Mouse (Mus musculus) liver, embryonic 15.5 days (tissue): ENCODE measurements around the gene Gm10401. TPM values are rescaled to one million over a fixed set of nuclear protein-coding genes. Genes with fewer than 3 reads are reported as not detected.

Experiments used
- ATAC-seq: fragments of 200-750 bp; cut with Nextera tagmentation; 2 replicates; pipeline ENCODE4 v1.8.0; 2017; ENCODE audit warnings: moderate number of reproducible peaks, mild to moderate bottlenecking, moderate library complexity; ENCODE audit not compliant: insufficient read depth
- H3K27ac ChIP-seq: fragments of 300-500 bp; sonication (generic); replicated peaks from 2 replicates; pipeline ENCODE4 v1.5.1; 2015; ENCODE audit warnings: mild to moderate bottlenecking, inconsistent platforms
- H3K27me3 ChIP-seq: fragments of 300-500 bp; sonication (generic); 2 replicates; pipeline ENCODE4 v1.6.1; 2015; ENCODE audit warnings: mild to moderate bottlenecking, inconsistent platforms
- H3K36me3 ChIP-seq: fragments of 300-500 bp; sonication (generic); replicated peaks from 2 replicates; pipeline ENCODE4 v1.6.1; 2015; ENCODE audit warnings: moderate library complexity, mild to moderate bottlenecking, inconsistent platforms
- H3K4me1 ChIP-seq: fragments of 300-500 bp; sonication (generic); replicated peaks from 2 replicates; pipeline ENCODE4 v1.6.1; 2015; ENCODE audit warnings: inconsistent platforms
- H3K4me2 ChIP-seq: fragments of 300-500 bp; sonication (generic); 2 replicates; pipeline ENCODE4 v1.6.1; 2015; ENCODE audit warnings: moderate library complexity, mild to moderate bottlenecking, inconsistent platforms
- H3K4me3 ChIP-seq: fragments of 300-500 bp; sonication (generic); replicated peaks from 2 replicates; pipeline ENCODE4 v1.5.1; 2015; ENCODE audit warnings: mild to moderate bottlenecking, inconsistent platforms
- H3K9ac ChIP-seq: fragments of 300-500 bp; sonication (generic); 2 replicates; pipeline ENCODE4 v1.6.1; 2015; ENCODE audit warnings: moderate library complexity, mild to moderate bottlenecking, inconsistent platforms
- H3K9me3 ChIP-seq: fragments of 300-500 bp; sonication (generic); replicated peaks from 2 replicates; pipeline ENCODE4 v1.6.1; 2016; ENCODE audit warnings: inconsistent platforms
- WGBS: fragments of 180-500 bp; shearing (Covaris S2); methylation state at CpG from one replicate; pipeline ENCODE4 v1.1.7; 2015; ENCODE audit warnings: mixed read lengths; ENCODE audit not compliant: insufficient replicate concordance; 5-methylcytosine and 5-hydroxymethylcytosine counted together
- polyA plus RNA-seq: library from polyadenylated mRNA; unstranded; fragments of >200 nt; fragmentation: Nextera tagmentation; extraction: Ambion mirVana; gene quantifications from 2 replicates; pipeline ENCODE4 v1.2.1, GENCODE M21; 2015

Gm10401 gene
- polyA plus RNA-seq: 7.9 and 11.4 TPM in 2 replicates

DNA sequence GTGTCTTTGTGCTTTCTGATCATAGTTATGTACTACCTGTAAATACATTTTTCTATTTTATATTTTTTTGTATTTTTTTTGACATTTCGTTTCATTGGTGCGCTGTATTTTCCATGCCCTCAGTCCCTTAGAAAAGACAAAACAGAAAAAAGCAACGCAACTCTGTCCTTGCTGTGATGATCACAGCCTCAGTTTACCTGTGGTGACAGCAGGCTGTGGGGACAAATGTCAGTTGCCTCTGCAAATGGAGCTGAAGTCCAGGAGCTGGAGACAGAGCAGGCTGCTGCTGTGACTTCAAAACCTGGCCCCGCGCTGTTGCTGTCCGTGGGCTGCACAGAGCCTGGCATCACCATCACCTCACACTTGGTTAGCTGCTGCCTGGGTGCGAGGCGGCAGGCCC lies at the start of gene Gm10401:
Gm10401 (minus strand) TSS at position 101 of the 400 bp plus-strand sequence.
- no peak within 1 kb of the TSS for H3K27ac ChIP-seq
- 94% methylated on average over 8 of the region's 8 CpGs for WGBS
- H3K4me1 ChIP-seq: 0 out of 2 replicates have a peak, but pooled peaks cover 5% of the 10 kb centered on the region
- peaks cover 78% of the 10 kb centered on the region for H3K36me3 ChIP-seq
- no peak for ATAC-seq
- no peak within 1 kb of the TSS for H3K9ac ChIP-seq
- no peak within 1 kb of the TSS for H3K4me3 ChIP-seq
- H3K27me3 ChIP-seq: no peaks in the 10 kb centered on the region
- H3K4me2 ChIP-seq: no peak within 1 kb of the TSS
- no peaks in the 10 kb centered on the region for H3K9me3 ChIP-seq

DNA sequence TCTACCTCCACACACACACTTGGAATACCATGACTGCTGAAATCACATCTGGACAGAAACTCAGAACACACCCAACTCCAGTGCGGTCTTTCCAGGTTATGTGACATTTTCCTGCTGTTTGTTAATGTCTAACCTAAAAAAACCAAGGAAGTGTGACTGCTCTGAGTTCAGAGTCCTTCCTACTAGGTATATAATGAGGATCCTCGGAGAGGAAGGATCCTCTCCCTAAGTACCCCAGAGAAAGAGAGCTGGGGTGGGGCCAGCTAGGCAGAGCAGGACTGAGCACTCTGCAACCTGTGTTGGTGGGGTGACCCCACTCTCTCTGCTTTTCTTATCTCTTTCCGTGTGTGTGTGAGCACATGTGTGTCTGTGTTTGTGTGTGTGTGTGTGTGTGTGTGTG lies 49.3 kb upstream of the Gm10401 start:
- ATAC-seq: no peak
- no peak overlapping the region for H3K4me2 ChIP-seq
- peaks cover 17% of the 10 kb centered on the region for H3K4me1 ChIP-seq
- no peak overlapping the region for H3K27ac ChIP-seq
- H3K27me3 ChIP-seq: no peaks in the 10 kb centered on the region
- no peaks in the 10 kb centered on the region for H3K9me3 ChIP-seq
- no peak overlapping the region for H3K9ac ChIP-seq
- H3K36me3 ChIP-seq: peaks cover 69% of the 10 kb centered on the region
- 71% methylated on average over 3 of the region's 3 CpGs for WGBS
- H3K4me3 ChIP-seq: no peak overlapping the region

DNA sequence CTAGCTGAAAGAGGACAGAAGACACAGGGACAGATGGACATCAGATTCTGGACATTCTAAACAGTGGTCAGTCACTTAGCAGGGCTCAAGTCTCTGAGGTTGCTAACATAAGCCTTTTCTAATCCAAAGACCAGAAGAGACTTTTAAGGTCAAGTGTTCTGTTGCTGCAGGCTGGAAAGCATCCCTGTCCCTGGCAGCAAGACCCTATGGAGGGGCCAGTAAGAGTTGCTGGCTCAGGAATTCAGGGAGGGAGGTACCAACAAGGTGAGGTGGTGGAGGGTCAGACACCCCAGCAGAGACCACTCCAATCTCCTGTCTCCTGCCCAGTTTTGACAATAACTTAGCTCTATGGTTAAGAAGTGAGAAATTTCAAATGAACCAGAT lies 48.6 kb upstream of the Gm10401 start:
- ATAC-seq: no peak
- no peaks in the 10 kb centered on the region for H3K9me3 ChIP-seq
- H3K27ac ChIP-seq: no peak overlapping the region
- no peaks in the 10 kb centered on the region for H3K27me3 ChIP-seq
- H3K4me1 ChIP-seq: peaks cover 13% of the 10 kb centered on the region; the same call in 1 of the 2 replicates
- no peak overlapping the region for H3K4me3 ChIP-seq
- H3K9ac ChIP-seq: no peak overlapping the region
- H3K36me3 ChIP-seq: peaks cover 69% of the 10 kb centered on the region
- H3K4me2 ChIP-seq: no peak overlapping the region

DNA sequence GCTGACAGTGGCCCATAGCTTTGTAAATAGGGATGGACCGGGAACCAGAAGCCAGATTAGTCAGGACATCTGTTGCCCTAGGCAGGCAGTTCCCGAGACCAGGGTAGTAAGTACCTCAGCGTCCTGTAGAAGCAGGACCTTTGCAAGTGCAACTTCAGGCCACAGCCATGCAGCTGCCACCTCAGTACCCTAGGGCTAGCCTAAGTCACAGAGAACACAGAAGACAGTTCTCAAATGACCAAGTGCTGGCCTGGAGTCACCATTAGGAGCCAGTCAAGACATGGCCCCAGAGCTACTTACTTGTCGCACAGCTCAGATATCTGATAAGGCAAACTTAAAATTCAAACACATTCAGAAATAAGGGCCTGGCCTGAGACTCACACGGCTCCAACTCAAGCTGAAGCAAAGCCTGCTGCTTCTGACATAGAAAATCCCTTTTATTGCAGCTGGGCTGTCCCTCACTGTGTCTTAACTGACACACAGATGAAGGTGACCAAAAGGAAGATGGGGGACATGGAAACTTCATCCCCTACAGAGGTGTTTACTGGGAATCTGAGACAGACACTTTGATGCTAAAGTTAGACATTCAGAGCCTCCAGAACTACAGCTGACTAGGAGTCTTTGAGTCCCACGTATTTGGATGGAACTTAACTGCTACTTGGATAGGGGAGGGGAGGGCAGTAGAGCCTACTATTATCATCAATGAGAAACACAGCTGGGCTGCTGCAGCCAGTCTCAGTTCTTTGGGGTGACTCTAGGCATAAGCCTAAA lies 48.1 kb upstream of the Gm10401 start:
- Histone ChIP-seq H3K9ac (no peak overlapping the region), H3K27me3 (no peaks in the 10 kb centered on the region), H3K27ac (no peak overlapping the region), H3K4me3 (no peak overlapping the region), H3K4me2 (no peak overlapping the region), H3K4me1 (peaks cover 9% of the 10 kb centered on the region; the same call in 1 of the 2 replicates), H3K9me3 (no peaks in the 10 kb centered on the region), H3K36me3 (peaks cover 69% of the 10 kb centered on the region)
- ATAC-seq: no peak
- 65% methylated on average over 6 of the region's 6 CpGs for WGBS

DNA sequence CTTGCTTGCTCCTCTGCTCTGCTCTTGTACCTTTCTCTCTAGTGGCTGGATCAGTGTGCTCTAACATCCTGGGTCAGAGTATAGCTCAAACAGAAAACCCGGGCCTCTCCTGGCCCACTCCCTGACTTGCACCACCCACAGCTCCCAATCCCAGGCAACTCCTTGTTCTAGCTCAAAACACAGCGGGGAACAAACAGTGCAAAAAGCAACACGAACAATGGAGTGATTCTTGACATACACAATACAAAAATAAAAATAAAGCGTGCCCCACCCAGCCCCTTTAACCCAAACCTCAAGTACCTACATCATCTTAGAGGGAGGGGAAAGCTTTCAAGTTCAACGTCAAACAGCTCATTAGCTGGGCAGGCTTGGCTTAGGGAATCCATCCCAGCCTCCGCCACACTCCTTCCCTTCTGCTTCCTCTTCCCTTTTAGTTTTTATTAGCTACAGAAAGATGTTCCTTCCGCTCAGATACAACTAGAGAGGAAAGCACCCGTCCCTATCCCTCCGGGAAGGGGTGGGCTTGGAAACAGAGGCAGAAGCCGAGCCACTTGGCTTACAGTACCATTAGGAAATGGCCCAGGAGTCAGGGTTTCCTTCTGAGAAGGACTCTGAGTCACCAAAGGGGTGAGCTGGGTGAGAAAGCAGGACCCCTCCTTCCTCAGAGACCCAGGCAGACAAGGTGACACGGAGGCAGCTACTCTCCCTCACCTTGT lies 47.3 kb upstream of the Gm10401 start:
- WGBS: 73% methylated on average over 11 of the region's 11 CpGs
- no peak overlapping the region for H3K4me3 ChIP-seq
- no peak overlapping the region for H3K4me2 ChIP-seq
- H3K36me3 ChIP-seq: peaks cover 61% of the 10 kb centered on the region
- H3K9ac ChIP-seq: no peak overlapping the region
- no peaks in the 10 kb centered on the region for H3K27me3 ChIP-seq
- peaks cover 5% of the 10 kb centered on the region; the same call in 1 of the 2 replicates for H3K4me1 ChIP-seq
- no peaks in the 10 kb centered on the region for H3K9me3 ChIP-seq
- no peak for ATAC-seq
- H3K27ac ChIP-seq: no peak overlapping the region

DNA sequence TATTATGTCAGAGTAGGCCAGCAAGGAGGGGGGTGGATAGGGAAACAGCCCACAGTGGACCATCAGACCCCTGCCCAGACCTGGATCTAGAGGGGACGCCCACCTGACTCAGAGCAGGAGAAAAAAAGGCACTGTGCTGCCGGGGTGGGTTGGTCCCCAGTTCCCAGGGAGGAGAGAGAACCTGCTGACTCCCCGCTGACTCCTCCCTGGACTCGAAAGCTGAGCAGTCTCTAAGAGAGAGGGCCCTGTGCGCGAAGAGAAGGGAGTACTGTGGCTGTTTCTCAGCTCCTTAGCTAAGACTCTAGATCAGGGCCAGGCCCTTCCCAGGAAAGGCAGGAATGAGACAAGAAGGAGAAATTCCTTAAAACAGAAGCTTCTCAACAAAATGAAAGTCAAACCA lies 46.4 kb upstream of the Gm10401 start:
- no peak overlapping the region for H3K27ac ChIP-seq
- H3K9ac ChIP-seq: no peak overlapping the region
- H3K27me3 ChIP-seq: no peaks in the 10 kb centered on the region
- WGBS: 72% methylated on average over 6 of the region's 6 CpGs
- no peak for ATAC-seq
- H3K4me2 ChIP-seq: no peak overlapping the region
- peaks cover 52% of the 10 kb centered on the region for H3K36me3 ChIP-seq
- H3K4me3 ChIP-seq: no peak overlapping the region
- no peaks in the 10 kb centered on the region for H3K9me3 ChIP-seq
- H3K4me1 ChIP-seq: no peaks in the 10 kb centered on the region

DNA sequence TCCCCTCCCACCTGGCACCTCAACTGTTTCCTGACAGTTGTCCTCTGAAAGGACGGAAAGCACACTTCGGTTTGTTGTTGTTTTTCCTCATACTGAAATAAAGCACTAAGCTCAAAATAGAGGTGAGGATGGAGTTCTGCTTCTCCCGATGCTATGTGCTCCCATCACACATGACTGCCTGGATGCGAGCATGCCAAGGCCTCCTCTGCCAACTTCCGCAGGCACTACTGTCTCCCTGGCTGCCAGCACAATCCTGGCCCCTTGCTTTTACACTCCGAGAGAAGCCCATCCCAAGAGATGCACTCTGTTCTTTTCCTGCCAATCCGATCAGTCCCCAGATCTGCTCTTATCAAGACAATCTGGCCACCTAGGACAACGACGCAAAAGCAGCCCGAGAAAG lies 45.5 kb upstream of the Gm10401 start:
- Histone ChIP-seq H3K4me1 (no peaks in the 10 kb centered on the region), H3K27ac (no peak overlapping the region), H3K9ac (no peak overlapping the region), H3K4me2 (no peak overlapping the region), H3K9me3 (no peaks in the 10 kb centered on the region), H3K36me3 (peaks cover 45% of the 10 kb centered on the region), H3K4me3 (no peak overlapping the region), H3K27me3 (no peaks in the 10 kb centered on the region)
- WGBS: 65% methylated on average over 10 of the region's 10 CpGs
- no peak for ATAC-seq

DNA sequence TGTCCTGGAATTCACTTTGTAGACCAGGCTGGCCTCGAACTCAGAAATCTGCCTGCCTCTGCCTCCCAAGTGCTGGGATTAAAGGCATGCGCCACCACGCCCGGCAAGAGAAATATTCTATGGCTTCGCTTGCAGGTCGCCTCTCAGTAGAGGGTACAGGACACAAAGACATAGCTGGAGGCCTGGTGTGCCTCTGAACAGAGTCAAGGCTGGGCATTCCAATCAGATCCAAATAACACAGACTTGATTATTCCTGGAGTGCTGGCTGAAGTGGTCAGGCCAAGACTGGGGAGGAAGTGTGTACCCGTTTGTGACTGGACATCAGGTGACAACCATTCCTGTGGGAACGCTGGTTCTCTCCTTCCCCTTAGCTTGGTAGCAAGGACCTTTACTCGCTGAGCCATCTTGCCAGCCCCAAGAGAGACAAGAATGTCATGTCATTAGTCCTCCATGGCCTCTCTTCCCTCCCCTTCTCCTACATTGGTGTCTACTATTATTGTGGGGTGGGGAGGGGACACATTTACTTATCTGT lies 44.1 kb upstream of the Gm10401 start:
- 64% methylated on average over 9 of the region's 9 CpGs for WGBS
- ATAC-seq: no peak
- Histone ChIP-seq H3K9me3 (no peaks in the 10 kb centered on the region), H3K27ac (no peak overlapping the region), H3K4me2 (no peak overlapping the region), H3K4me3 (no peak overlapping the region), H3K36me3 (peaks cover 31% of the 10 kb centered on the region), H3K9ac (no peak overlapping the region), H3K27me3 (peaks cover 7% of the 10 kb centered on the region; the same call in 1 of the 2 replicates), H3K4me1 (no peaks in the 10 kb centered on the region)

DNA sequence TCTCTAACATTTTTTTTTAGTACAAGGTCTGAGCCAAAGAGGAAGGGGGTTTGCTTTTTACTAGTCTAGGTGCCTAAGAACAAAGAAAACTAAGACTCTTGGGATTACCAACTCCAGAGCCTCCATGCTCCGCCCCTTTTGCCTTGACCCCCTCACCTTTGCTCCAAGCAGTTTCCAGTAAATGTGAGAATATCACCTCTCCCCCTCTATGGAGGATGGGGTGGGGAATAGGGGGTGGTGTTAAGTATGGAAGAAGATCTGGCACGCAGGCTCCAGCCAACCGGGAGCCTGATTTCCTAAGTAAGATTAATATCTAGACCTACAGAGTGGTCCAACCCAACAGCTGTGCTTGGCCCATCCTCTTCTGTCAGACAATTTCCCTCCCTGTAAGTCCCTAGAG lies 42.6 kb upstream of the Gm10401 start:
- Histone ChIP-seq H3K4me2 (no peak overlapping the region), H3K4me3 (no peak overlapping the region), H3K36me3 (0 out of 2 replicates have a peak, but pooled peaks cover 16% of the 10 kb centered on the region), H3K27me3 (peaks cover 22% of the 10 kb centered on the region), H3K4me1 (no peaks in the 10 kb centered on the region), H3K27ac (no peak overlapping the region), H3K9ac (no peak overlapping the region), H3K9me3 (no peaks in the 10 kb centered on the region)
- ATAC-seq: no peak
- WGBS: 41% methylated on average over 3 of the region's 3 CpGs

DNA sequence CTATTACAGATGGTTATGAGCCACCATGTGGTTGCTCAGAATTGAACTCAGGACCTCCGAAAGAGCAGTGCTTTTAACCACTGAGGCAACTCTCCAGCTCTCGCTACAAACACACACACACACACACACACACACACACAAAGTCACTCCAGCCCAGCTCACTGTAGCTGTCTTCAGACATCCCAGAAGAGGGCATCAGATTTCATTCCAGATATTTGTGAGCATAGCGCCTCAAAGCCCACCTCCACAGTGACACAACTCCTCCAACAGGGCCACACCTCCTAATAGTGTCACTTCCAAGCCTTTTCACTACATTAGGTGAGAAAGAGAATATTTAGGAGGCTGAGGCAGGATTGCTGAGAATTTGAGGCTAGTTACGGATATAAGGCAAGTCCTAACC lies 41.0 kb upstream of the Gm10401 start:
- Histone ChIP-seq H3K4me3 (no peak overlapping the region), H3K4me1 (peaks cover 8% of the 10 kb centered on the region), H3K9ac (no peak overlapping the region), H3K27me3 (peaks cover 22% of the 10 kb centered on the region), H3K36me3 (0 out of 2 replicates have a peak, but pooled peaks cover 2% of the 10 kb centered on the region), H3K4me2 (no peak overlapping the region), H3K9me3 (no peaks in the 10 kb centered on the region), H3K27ac (no peak overlapping the region)
- ATAC-seq: no peak
- WGBS: 49% methylated on average over 4 of the region's 4 CpGs
